Mouse (Mus musculus) E14TG2a.4 (cell line): ENCODE measurements around the gene Zfp981.
"Not testable (repeated sequence)": the region's sequence is repeated elsewhere in the genome, so short reads cannot be mapped to it uniquely, and the experiment has no call there.

ENCODE experiments used
- CTCF ChIP-seq: conservative IDR thresholded peaks from 2 replicates; pipeline ENCODE4 v1.5.1; 2014; ENCODE audit warnings: low read length
- NANOG ChIP-seq: IDR thresholded peaks from 2 replicates; pipeline ENCODE4 v1.6.1; 2014; ENCODE audit warnings: borderline replicate concordance, low read length, mixed read lengths
- POU5F1 ChIP-seq: IDR thresholded peaks from 2 replicates; pipeline ENCODE4 v1.6.1; 2014; ENCODE audit warnings: low read length, borderline replicate concordance

- TF ChIP-seq CTCF, NANOG, POU5F1: not testable (repeated sequence)
Observed at GRCm38 (mm10) chr4:146517150-146517549, 15.3 kb downstream of the Zfp981 start.
